Mouse (Mus musculus) right cerebral cortex, adult 2 months (tissue): ENCODE data around the gene Tssk6.

Experiments used
- DNase-seq, 2 experiments: peaks; one replicate each; pipeline ENCODE4 v3.0.0; 2021 to 2022; ENCODE audit warnings: low spot score in 2 of 2

Tssk6 gene

DNA sequence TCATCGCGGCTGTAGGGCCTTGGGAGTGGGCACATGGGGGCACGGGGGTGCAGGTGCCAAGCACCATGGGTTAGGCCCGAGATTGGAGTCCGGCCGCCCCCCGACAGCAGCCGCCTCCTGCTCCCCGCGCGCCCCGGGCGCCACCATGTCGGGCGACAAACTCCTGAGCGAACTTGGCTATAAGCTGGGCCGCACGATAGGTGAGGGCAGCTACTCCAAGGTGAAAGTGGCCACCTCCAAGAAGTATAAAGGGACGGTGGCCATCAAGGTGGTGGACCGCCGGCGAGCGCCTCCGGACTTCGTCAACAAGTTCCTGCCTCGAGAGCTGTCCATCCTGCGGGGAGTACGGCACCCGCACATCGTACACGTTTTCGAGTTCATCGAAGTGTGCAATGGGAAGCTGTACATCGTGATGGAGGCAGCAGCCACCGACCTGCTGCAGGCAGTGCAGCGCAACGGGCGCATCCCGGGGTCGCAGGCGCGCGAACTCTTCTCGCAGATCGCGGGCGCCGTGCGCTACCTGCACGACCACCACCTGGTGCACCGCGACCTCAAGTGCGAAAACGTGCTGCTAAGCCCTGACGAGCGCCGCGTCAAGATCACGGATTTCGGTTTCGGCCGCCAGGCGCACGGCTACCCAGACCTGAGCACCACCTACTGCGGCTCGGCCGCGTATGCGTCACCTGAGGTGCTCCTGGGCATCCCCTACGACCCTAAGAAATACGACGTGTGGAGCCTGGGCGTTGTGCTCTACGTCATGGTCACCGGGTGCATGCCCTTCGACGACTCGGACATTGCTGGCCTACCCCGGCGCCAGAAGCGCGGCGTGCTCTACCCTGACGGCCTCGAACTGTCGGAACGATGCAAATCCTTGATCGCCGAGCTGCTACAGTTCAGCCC lies at the start of gene Tssk6, which contains the start of the genes Ndufa13 and Yjefn3:
TSS of gene Tssk6 (plus strand) at position 22 of the 900 bp plus-strand sequence.
TSS of gene Ndufa13 (minus strand) at position 396 of the 900 bp plus-strand sequence.
TSS of gene Yjefn3 (minus strand) at position 550 of the 900 bp plus-strand sequence.
- peak in 1 of 2 experiments; percentile 53 for DNase-seq

DNA sequence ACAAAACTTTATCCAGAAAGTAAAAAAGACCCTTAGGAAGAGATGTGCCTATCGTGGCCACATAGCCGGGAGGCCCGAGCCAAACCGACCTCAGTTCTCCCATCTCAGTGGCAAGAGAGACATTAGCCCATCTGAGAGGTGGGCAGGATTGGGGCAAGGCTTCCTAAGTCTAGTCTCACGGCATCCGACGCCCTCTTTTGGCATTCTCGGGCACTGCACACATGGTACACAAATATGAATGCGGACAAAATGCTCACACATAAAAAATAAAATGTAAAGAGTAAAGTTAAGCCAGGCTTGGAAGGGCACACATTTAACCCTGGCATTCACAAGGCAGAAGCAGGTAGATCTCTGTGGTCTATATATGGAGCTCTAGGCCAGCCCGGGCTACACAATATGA lies 48.1 kb upstream of the Tssk6 start:
- no peak for DNase-seq

DNA sequence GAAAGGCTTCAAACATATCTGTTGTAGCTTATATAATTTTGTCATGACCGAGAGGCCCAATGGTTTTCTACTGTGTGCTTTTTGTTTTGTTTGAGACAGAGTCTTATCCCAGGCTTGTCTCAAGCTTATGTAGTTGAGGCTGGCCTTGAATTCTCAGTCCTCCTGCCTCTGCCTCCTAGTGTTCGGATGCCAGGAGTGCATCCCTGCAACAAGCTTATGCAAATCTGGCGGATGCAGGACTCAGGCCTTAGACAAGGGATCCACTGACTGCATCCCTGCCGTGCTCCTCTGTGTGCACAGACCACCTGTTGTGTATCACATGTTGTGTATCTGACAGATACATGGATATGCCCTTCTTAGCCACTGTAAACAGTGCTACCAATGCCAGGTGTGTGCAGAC lies 41.2 kb upstream of the Tssk6 start:
- DNase-seq: no peak

DNA sequence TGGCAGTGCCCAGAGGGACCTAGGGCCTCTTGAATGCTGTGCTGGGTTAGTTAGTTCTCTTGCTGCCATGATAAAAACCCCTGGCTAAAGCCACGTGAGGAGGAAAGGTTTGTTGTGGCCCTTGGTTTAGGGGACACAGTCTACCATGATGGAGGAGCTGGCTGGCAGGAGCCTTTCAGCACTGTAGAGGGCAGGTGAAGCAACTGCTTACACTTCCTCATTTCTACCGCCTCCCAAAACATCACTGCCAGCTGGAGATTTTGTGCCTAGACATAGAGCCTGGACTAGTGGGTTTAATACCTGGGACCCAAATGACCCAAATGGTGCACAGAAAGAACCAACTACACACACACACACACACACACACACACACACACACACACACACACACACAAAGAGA lies 40.7 kb upstream of the Tssk6 start:
- DNase-seq: no peak

DNA sequence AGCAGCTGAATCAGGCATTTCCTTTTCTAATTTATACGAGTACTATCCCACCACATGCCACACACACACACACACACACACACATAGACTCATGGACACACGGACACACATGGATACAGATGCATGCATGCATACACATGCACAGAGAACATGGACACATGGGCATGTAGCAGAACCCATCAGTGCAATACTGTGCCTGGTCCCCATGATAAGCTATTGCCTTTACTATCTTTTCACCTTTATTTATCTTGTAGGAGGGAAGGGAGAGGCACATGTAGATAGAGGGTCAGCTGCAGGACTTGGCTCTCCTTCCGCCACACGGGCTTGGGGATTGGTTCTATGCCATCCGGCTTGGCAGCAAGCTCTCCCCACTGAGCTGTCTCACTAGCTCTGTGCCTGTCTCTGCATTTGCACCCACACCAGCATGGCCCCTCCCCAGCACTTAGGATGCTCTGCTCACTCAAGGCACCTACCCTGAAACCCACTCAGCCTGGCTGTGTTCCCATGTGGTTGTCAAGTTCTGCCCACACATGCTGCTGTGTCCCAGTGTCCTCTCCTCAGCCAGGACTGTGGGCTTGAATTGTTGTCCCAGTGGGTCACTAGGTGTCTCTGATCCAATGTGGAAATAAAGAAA lies 38.5 kb upstream of the Tssk6 start:
- DNase-seq: peak in 1 of 2 experiments; percentile 41

DNA sequence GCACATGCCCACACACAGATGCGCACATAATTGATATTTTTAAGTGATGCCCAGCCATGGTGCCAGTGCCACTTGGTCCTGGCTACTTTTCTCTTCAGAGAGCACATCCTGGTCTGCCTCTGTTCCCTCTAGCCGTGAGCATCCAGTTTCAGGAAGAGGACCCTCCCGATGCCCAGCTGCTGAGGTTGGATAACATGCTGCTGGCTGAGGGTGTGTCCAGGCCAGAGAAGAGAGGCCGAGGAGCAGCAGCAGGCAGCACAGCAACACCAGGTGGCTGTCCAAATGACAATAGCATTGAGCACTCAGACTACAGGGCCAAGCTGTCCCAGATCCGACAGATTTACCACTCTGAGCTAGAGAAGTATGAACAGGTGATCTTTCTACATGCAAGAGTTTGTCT lies 37.8 kb upstream of the Tssk6 start:
- no peak for DNase-seq

DNA sequence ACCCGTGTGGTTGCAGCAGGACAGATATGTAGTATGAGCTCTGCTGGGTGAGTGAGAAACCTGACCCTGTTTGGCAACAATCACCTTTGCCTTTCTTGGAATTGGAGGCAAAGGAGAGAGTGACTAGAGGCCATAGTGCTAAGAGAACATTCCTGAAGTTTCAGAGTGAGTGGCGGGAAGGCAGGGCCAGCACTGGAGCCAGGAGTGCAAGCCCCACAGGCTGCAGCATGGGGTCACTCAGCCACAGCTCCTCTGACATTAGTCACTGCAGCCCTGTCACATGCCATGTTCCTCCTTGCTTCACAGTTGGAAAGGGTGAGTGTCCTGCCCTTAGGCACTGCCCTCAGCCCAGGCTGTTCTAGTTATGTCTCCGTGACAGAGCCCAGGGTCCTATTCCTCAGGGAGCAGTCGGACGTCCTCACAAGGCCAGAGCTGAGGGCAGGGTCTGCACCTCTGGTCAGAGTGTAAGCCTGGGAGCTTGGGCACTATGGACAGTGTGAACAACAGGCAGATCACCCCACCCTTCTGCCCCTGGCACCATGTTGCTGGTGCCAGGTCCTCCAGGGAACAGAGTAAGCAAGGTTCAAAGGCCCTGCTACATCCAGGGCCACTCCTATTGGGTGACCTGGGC lies 34.2 kb upstream of the Tssk6 start:
- no peak for DNase-seq

DNA sequence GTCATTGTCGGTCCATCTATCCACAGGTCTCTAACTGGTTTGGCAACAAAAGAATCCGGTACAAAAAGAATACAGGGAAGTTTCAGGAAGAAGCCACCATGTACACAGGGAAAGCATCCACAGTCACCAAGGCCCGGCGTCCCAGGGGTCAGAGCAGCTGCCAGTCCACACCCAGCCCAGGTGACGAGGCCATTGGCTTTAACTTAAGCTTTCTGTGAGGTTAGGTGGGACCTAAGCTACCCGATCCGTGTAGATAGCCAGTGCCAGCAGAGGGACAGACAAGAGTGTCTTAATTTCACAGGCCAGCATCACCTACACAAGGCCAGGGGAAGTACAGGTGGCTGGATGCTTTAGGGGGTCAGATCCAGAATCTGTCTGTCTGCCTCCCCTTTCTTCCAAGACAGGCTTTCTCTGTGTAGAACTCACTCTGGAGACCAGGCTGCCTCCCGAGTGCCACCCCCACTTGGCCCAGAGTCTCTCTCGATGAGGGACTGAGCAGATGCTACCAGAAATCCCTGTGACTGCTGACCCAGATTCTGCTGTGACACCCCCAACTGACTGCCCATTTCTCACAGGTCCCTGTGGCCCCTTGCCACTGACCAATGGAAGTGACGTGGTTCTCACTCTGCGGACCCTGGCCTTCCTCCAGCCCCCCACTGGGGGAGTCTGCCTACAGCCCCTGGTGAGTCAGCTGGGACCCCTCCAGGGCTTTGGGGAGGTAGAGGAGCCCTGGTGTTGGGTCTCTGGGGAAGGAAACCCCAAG lies 31.8 kb upstream of the Tssk6 start:
- no peak for DNase-seq

DNA sequence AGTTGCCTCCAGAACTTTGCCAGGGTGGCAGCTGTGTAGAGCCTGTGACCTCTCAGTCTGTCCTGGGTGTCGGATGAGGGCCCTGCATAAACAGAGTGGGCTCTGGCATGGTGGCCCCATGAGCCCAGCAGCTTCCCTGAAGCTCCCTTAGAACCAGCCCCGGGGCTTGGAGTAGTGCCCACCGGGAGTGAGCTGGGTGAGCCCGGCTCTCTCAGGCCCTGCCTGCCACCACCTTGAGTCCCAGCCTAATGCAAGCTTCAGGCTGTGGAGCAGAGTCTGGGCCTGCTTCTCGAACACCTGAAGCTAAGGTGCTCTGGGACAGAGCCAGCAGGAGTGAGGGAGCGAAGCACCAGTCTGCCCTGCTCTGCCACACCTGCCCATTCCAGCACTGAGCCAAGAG lies 31.1 kb upstream of the Tssk6 start:
- DNase-seq: no peak

DNA sequence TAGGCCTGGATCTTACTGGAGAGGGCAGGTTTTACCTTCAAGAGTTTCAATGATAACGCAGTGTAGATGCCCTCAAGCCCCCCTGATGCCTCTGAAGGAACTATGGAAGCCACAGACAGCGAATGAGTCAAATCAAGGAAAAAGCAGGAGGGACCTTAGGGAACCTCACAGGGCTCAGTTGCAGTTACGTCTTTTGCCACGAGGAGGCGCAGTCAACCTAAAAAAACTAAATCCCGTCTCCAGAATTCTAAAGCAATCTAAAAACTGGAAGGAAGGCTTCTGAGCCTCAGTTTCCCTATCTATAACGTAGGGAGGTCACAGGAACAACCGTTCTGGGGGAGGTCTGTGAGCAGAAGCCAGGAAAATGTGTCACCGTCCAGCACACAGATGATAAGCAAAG lies 27.8 kb upstream of the Tssk6 start:
- DNase-seq: peak; percentile 85

DNA sequence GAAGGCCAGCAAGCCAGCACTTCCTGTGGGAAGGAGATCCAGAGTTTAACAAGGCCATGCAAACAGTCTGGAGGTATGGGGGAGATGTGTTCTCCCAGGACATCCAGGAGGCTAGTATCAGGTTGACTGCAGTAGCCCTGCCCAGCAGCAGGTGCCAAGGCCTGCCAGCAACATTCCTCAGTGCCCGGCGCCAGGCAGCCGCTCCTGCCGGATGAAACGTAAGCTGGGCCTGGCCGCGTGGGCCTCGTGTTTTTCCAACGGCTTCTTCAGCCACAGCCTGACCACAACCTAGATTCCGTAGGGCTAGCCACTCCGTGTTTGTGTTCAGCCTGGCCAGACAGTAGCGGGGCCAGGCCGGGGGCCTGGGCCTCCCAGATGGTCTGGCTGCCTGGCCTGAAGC lies 27.3 kb upstream of the Tssk6 start:
- no peak for DNase-seq

DNA sequence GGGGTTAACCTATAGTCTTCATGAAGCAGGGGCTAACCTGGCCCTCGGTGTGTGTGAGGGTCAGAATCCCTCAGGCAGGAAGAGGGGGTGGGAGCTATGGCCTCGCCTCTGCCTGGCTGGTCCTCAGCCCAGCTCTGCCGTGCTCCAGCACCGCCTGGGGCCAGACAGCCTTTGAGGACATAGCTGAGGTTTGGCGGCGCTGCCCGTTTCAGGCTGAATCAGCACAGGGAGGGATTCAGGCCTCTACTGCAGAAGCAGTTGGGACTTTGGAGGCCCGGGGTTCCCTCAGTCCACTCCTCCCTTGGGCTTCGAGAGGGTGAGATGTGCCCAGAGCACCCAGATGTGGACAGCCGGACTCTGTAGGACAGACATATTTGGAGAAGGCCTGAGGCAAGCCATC lies 25.9 kb upstream of the Tssk6 start:
- no peak for DNase-seq

DNA sequence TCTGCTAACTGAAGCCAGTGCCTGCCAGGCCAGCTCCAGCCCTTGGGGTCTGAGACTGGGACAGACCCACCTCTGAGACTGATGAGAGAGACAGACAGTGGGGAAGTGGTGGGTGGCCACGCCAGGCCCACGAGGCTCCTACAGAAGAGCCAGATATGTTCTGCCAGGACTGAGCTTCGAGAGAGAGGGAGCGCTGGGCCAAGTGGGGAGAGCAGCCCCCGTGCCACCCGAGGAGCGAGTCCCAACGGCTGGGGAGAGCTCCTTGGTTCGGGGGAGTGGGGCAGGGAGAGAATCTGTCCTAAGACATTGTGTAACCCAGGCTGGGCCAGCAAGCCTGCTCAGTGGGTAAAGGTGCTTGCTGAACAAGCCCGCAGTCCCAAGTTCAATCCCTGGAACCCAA lies 25.0 kb upstream of the Tssk6 start:
- no peak for DNase-seq

DNA sequence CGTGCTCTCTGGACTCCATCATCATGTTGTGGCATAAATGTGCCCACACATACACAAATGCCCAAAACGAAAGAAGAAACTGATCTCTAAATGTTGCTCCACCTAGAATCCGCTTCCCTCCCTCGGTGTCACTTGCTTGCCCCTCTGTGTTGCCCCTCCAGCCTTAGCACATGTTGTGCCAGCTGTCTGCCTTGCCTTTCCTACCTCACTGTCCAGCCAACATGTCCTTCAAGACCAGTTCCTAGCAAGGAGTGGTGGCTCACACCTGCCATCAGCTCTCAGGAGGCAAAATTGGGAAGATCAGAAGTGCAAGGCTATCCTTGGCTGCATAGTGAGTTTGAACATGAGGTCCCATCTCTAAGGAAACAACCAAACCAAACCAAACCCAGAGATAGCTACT lies 24.6 kb upstream of the Tssk6 start:
- no peak for DNase-seq

DNA sequence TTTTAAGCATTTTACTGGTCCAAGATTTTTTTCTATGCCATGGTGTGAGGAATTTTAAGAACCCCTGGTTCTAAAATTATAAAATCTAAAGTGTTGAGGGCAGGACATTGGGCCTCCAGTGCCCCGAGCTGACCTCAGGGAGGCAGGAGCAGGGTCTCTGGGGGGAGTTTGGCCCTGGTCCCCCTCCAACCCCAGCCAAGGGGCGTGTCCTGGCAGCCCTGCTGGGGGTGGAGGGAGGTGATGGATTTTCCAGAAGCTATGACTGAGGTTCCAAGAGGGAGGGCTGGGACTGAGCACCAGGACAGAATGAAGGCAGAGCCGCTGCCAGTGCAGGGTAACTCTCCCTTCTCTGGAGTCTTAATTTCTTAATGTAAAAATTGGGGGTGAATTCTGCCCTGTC lies 24.0 kb upstream of the Tssk6 start:
- no peak for DNase-seq

DNA sequence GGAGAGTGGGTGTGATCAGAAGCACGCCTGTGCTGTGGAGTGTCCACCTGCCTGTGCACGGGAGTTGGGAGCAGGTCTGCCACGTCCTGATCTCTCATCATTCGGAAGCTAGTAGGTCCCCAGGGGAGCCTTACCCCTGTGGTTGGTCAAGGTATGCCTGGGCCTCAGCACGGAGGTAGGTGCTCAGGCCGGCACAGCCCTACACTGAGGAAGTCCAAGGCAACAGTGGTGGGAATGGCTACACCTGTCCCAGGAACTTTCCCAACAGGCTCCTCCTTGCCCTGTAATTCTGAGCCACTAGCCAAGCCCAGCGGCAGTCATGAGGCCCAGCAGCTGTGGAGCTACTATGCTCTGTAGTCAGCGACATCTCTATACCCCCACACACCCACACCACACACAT lies 22.3 kb upstream of the Tssk6 start:
- DNase-seq: no peak

DNA sequence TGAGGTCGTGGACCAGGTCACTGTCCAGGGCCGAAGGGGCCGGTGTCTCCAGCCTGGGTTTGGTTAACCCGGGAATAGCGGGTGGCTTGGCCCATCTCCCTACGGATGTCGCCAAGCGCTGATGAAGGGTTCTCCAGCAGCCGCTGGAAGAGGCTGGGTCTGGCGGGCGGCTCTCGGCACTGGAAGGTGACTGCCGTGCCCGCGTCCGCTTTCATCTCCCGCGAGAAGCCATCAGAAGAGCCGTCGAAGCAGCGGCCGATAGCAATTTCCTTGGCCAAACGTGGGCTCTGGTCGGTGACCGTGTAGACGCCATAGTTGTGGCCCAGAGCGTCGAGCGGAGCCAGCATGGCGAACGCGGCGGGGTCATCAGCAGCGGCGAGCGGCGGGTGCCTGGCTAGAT lies 21.1 kb upstream of the Tssk6 start:
- no peak for DNase-seq

DNA sequence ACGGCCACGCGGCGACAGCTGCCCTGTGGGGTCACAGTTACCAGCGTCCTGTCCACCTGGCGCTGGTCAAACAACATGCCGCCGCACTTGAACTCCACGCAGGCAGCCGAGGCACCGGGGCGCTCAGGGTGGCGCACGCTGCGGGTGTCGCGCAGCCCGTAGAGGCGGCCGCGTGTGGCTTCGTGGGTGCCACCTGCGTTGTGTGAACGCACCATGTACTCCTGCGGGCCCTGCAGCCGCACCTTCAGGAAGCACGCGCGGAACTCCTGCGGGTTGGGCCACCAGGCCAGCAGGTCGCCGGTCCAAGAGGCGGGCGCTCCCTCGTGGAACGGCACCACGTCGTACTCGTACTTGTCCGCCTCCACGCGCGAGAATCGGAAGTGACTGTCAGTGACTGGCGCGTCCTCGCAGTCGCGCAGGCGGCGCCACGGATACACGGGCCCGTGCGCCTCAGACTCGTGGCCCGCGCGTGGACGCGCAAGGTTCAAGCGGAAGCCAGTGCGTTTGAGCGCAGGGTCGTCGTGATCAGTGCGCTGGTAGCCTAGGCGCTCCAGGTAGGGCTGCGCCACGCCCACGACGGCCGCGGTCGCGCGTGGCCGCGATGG lies 20.6 kb upstream of the Tssk6 start:
- DNase-seq: no peak

DNA sequence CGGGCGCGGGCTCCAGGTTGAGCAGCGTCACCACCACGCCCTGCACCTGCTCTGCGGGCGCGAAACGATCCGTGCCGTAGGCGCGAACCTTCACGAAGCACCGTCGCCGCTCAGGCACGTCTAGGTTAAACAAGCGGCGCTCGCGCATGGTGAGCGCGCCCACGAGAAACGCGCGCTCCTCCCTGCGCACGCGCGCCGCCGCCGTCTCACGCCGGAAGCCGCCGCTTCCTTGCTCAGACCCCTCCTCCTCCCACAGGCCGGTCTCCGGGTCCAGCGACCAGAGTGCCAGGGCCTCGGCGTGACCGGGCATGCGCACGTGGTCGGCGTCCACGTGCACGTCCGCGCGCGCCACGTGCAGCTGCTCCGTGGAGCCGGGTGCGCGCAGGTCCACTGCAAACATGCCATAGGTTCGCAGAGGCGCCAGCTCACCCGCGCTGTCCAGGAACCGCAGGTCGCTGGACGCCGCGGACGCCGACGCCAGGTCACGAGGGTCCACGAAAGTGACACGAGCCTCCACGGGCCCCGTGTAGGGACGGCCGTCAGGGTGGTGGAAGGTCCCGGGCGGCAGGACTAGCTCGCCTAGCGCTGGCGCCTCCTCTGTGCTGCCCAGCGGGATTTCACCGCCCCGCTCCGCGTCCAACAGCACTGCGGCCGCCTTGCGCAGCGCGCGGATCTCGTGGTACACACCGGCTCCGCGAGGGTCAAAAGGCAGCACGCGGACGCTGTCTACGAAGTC lies 19.8 kb upstream of the Tssk6 start:
- DNase-seq: no peak

DNA sequence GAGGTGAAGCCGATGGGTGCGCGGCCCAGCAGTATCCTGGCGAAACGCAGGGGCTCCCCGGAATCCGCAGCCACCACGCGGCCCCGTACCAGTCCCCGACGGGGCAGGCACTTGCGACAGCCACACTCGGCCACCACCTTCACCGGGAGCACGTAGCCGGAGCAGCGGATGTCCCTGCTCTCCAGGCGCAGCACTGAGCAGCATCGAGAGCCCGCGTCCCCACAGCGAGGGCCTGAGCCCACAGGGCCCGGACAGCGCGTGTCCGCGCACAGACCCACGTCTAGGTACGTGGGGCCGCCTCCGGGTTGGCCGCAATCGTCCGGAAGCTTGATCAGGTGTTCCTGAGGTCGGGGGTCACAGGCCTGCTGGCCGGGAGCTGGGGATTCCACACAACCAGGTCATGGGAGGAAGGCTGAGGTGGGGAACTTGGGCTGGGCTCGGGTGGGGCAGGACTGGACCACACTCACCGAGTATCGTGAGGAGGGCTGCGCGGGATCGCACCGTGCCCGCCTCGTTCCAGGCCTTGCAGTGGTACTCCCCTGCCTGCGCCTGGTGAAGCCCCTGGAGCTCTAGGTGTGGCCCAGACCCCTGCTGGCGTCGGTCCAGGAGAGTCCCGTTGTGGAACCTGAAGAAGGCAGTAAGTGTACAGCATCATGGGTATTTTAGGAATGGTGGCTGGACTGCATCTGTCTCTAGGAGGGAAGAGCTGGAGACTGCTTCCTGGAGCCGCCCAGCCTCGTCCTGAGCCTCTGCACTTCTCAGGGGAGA lies 19.0 kb upstream of the Tssk6 start:
- DNase-seq: no peak
